Mouse (Mus musculus): Measurements from ENCODE around the gene Ndufv2. TPM values are rescaled to one million over a fixed set of nuclear protein-coding genes. Genes with fewer than 3 reads are reported as not detected.
"Not testable (repeated sequence)": the region's sequence is repeated elsewhere in the genome, so short reads cannot be mapped to it uniquely, and the experiment has no call there.

Ndufv2 gene
- total and polyA plus RNA-seq, 2 experiments from 2014 or later, result 73.6 to 484 TPM

DNA sequence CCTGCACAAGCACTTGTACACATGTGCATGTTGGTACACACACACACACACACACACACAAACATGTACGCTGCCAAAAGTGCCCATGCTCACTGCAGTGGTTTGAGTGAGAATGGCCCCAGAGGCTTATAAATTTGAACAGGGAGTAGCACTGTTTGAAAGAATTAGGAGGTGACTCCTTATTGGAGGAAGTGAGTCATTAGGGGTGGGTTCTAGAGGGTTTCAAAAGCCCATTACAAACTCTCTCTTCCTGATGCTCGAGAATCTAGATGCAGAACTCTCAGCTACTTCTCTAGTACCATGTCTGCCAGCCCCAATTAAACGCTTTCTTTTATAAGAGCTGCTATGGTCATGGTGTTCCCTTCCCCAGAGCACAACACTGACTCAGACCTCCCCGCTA, 52.6 kb downstream of the Ndufv2 start:
- Histone ChIP-seq H3K9me3 (ENCODE audit: low read length) (no peaks in the 10 kb centered on the region), H3K4me2 (ENCODE audit: low read depth, low read length) (no peak overlapping the region), H3K4me3 (ENCODE audit: low read length) (no peak overlapping the region), H3K27ac (no peak overlapping the region), H3K4me1 (ENCODE audit: insufficient read depth, low read length) (no peaks in the 10 kb centered on the region), H3K27me3 (ENCODE audit: insufficient read depth, low read length) (no peaks in the 10 kb centered on the region), H3K9ac (replicated peaks; ENCODE audit: low read length) (no peak overlapping the region), H3K36me3 (ENCODE audit: insufficient read depth, low read length) (peaks cover 11% of the 10 kb centered on the region; the same call in 1 of the 2 replicates)
- WGBS, result 90% methylated on average over 4 of the region's 4 CpGs
- ATAC-seq (no peak), DNase-seq (ENCODE audit: low spot score) (no peak)
- TF ChIP-seq CTCF (IDR thresholded peaks at IDR 0.05; ENCODE audit: low read depth), result no peak

DNA sequence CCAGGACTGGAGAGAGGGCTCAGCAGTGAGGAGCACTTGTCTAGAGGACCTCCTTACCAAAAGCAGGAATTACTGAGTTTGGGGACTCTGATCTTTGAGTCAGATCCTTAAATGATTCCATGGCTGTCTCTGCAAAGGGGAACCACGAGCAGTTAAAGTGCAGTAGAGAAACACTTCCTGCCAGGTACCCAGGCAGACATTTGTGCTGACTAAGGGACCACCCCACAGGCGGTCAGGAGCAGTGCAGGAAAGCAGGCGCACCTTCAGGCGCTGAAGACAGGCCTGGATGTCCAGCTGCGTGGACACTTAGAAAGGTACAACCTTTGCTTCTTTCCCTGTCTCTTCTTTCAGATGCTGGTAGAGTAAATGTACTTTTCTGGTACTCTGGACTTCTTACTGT, 53.2 kb downstream of the Ndufv2 start:
- DNase-seq (ENCODE audit: low spot score), result no peak
- no peak for ATAC-seq
- no peaks in the 10 kb centered on the region for H3K27me3 ChIP-seq (ENCODE audit: insufficient read depth, low read length)
- 83% methylated on average over 5 of the region's 5 CpGs for WGBS
- H3K36me3 ChIP-seq (ENCODE audit: insufficient read depth, low read length), result peaks cover 11% of the 10 kb centered on the region; the same call in 1 of the 2 replicates
- H3K4me1 ChIP-seq (ENCODE audit: insufficient read depth, low read length), result no peaks in the 10 kb centered on the region
- no peak overlapping the region for H3K9ac ChIP-seq (replicated peaks; ENCODE audit: low read length)
- H3K9me3 ChIP-seq (ENCODE audit: low read length), result no peaks in the 10 kb centered on the region
- TF ChIP-seq CTCF (IDR thresholded peaks at IDR 0.05; ENCODE audit: low read depth), result no peak
- no peak overlapping the region for H3K4me3 ChIP-seq (ENCODE audit: low read length)
- no peak overlapping the region for H3K27ac ChIP-seq
- no peak overlapping the region for H3K4me2 ChIP-seq (ENCODE audit: low read depth, low read length)

DNA sequence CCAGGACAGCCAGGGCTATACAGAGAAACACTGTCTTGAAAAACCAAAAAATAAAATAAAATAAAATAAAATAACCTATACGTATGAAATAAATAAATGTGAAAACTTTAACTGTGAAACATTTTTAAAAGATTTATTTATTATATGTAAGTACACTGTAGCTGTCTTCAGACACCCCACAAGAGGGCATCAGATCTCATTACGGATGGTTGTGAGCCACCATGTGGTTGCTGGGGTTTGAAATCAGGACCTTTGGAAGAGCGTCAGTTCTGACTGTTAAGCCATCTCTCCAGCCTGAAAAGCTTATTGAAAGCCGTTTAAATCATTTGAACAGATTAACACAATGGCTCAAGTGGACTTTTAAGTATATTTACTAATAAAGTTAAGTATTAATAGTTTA, 57.7 kb downstream of the Ndufv2 start:
- peaks cover 14% of the 10 kb centered on the region for H3K36me3 ChIP-seq (ENCODE audit: insufficient read depth, low read length)
- ATAC-seq; H3K4me2 ChIP-seq (ENCODE audit: low read depth, low read length); H3K9me3 ChIP-seq (ENCODE audit: low read length); H3K9ac ChIP-seq (replicated peaks; ENCODE audit: low read length); H3K4me1 ChIP-seq (ENCODE audit: insufficient read depth, low read length); H3K4me3 ChIP-seq (ENCODE audit: low read length); DNase-seq (ENCODE audit: low spot score); H3K27me3 ChIP-seq (ENCODE audit: insufficient read depth, low read length); H3K27ac ChIP-seq: not testable (repeated sequence)
- 90% methylated on average over 4 of the region's 4 CpGs for WGBS
- TF ChIP-seq CTCF (IDR thresholded peaks at IDR 0.05; ENCODE audit: low read depth), result 0 out of 2 replicates have a peak, but pooled peaks have one; percentile 23

DNA sequence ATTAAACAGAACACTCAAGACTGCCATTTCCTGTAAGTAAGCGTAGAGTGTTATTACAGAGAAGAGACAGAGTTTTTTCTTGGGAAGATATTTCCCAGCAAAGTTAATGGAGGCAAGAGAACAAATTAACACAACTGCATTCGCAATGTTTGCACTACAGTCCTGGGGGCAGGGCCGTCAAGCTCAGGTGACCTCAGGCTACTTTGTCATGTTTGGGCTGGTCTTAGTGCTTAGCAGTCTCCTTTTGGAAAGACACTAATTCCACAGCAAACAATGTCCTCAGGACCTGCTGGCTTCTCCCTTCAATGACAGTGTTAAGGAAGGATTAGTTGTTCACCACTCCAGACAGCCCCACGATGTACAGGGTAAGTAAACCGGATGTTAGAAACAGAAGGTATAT, 60.3 kb downstream of the Ndufv2 start:
- H3K27me3 ChIP-seq (ENCODE audit: insufficient read depth, low read length), result no peaks in the 10 kb centered on the region
- H3K9me3 ChIP-seq (ENCODE audit: low read length), result no peaks in the 10 kb centered on the region
- no peaks in the 10 kb centered on the region for H3K4me1 ChIP-seq (ENCODE audit: insufficient read depth, low read length)
- no peak overlapping the region for H3K4me3 ChIP-seq (ENCODE audit: low read length)
- ATAC-seq (no peak), DNase-seq (ENCODE audit: low spot score) (no peak)
- WGBS, result 91% methylated on average over 5 of the region's 5 CpGs
- H3K36me3 ChIP-seq (ENCODE audit: insufficient read depth, low read length), result peaks cover 4% of the 10 kb centered on the region
- TF ChIP-seq CTCF (IDR thresholded peaks at IDR 0.05; ENCODE audit: low read depth), result no peak
- no peak overlapping the region for H3K9ac ChIP-seq (replicated peaks; ENCODE audit: low read length)
- no peak overlapping the region for H3K27ac ChIP-seq
- no peak overlapping the region for H3K4me2 ChIP-seq (ENCODE audit: low read depth, low read length)

DNA sequence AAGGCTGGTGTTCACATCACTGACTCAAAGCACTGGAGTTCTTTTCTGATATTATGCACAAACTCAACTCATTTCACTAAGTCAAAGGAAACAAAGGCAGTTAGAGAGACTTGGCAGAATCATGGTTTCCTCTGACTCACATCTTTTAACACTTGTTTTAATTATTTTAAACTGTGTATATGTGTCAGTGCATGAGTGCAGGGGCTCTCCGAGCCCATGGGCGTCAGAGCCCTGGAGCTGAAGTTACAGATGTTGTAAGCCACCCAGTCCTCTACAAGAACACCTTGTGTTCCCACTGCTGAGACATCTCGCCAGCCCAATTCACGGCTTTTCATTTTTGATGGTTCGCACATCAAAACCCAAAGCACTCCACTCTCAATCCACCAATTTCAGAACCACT, 68.1 kb downstream of the Ndufv2 start:
- ATAC-seq, result no peak
- Histone ChIP-seq H3K27ac (no peak overlapping the region), H3K27me3 (ENCODE audit: insufficient read depth, low read length) (no peaks in the 10 kb centered on the region), H3K9me3 (ENCODE audit: low read length) (no peaks in the 10 kb centered on the region), H3K4me1 (ENCODE audit: insufficient read depth, low read length) (no peaks in the 10 kb centered on the region), H3K36me3 (ENCODE audit: insufficient read depth, low read length) (peaks cover 8% of the 10 kb centered on the region; the same call in 1 of the 2 replicates), H3K4me2 (ENCODE audit: low read depth, low read length) (no peak overlapping the region), H3K4me3 (ENCODE audit: low read length) (no peak overlapping the region), H3K9ac (replicated peaks; ENCODE audit: low read length) (no peak overlapping the region)
- no peak for TF ChIP-seq CTCF (IDR thresholded peaks at IDR 0.05; ENCODE audit: low read depth)
- no peak for DNase-seq (ENCODE audit: low spot score)
- WGBS, result 91% methylated on average over 5 of the region's 5 CpGs

DNA sequence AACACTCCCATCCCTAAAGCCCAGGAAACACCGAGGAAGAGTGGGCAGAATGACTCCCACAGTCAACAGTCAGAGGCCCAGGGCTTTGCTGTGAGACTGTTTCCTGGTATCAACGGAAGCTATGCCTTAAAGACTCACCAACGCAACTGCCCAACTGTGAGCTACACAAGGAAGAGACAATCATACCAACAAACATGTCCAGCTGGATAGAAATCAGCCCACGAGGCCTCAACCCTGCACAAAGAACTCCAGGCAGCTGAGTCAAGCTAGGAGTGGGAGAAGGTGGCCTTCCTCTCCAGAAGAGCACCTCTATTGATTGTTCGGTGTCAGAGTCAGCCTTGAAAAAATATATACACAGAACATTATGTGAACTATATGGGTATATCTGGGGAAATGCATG, 69.4 kb downstream of the Ndufv2 start:
- TF ChIP-seq CTCF (IDR thresholded peaks at IDR 0.05; ENCODE audit: low read depth), result no peak
- no peak for ATAC-seq
- H3K36me3 ChIP-seq (ENCODE audit: insufficient read depth, low read length), result peaks cover 10% of the 10 kb centered on the region; the same call in 1 of the 2 replicates

More for the DNA sequence above, 69.4 kb downstream of the Ndufv2 start:
- H3K27ac ChIP-seq, result no peak overlapping the region
- WGBS, result 91% methylated on average over 5 of the region's 5 CpGs
- H3K27me3 ChIP-seq (ENCODE audit: insufficient read depth, low read length), result no peaks in the 10 kb centered on the region
- no peaks in the 10 kb centered on the region for H3K4me1 ChIP-seq (ENCODE audit: insufficient read depth, low read length)
- no peak for DNase-seq (ENCODE audit: low spot score)
- no peaks in the 10 kb centered on the region for H3K9me3 ChIP-seq (ENCODE audit: low read length)
- no peak overlapping the region for H3K4me2 ChIP-seq (ENCODE audit: low read depth, low read length)
- no peak overlapping the region for H3K9ac ChIP-seq (replicated peaks; ENCODE audit: low read length)
- no peak overlapping the region for H3K4me3 ChIP-seq (ENCODE audit: low read length)

Other genes with a start within 250 kb of the Ndufv2 start
- 34.0 and 35.9 TPM in 2 replicates for gene Ralbp1, start 215.8 kb downstream of the Ndufv2 start, total RNA-seq (2014; rRNA removed)
- 51.6 and 54.0 TPM in 2 replicates for gene Ralbp1, start 215.8 kb downstream of the Ndufv2 start, polyA plus RNA-seq (2015; fragmentation: Nextera tagmentation; extraction: Ambion mirVana)
- gene Twsg1, start 150.3 kb downstream of the Ndufv2 start, total RNA-seq (2014; rRNA removed), result 39.8 and 45.4 TPM in 2 replicates
- gene Twsg1, start 150.3 kb downstream of the Ndufv2 start, polyA plus RNA-seq (2015; fragmentation: Nextera tagmentation; extraction: Ambion mirVana), result 45.4 and 45.7 TPM in 2 replicates
- 37.2 and 41.5 TPM in 2 replicates for gene Ankrd12, start 24.5 kb downstream of the Ndufv2 start, total RNA-seq (2014; rRNA removed)
- 171 and 173 TPM in 2 replicates for gene Ankrd12, start 24.5 kb downstream of the Ndufv2 start, polyA plus RNA-seq (2015; fragmentation: Nextera tagmentation; extraction: Ambion mirVana)
- gene Washc1, start 10.0 kb upstream of the Ndufv2 start, total RNA-seq (2014; rRNA removed), result 60.9 and 61.5 TPM in 2 replicates
- 41.4 and 41.9 TPM in 2 replicates for gene Washc1, start 10.0 kb upstream of the Ndufv2 start, polyA plus RNA-seq (2015; fragmentation: Nextera tagmentation; extraction: Ambion mirVana)
- gene Ddx11, start 22.0 kb upstream of the Ndufv2 start, total RNA-seq (2014; rRNA removed), result 12.4 and 13.9 TPM in 2 replicates
- 4.0 and 5.0 TPM in 2 replicates for gene Ddx11, start 22.0 kb upstream of the Ndufv2 start, polyA plus RNA-seq (2015; fragmentation: Nextera tagmentation; extraction: Ambion mirVana)

Measured in hindbrain, postnatal 0 days (tissue).